Mouse (Mus musculus): ENCODE data around the gene Ptprm.

GRCm38 (mm10) chr17:67346921-67347320, 7.3 kb downstream of the Ptprm start:
- TF ChIP-seq POLR2A (IDR thresholded peaks at IDR 0.05; ENCODE audit: control insufficient read depth, extremely low read depth, insufficient read depth, low read length, poor library complexity) (no peak), CTCF (IDR thresholded peaks at IDR 0.05; ENCODE audit: borderline replicate concordance, control insufficient read depth, extremely low read depth, insufficient read depth, low read length, poor library complexity) (no peak)

Measured in thymus, adult 2 months (tissue).